Mouse (Mus musculus) E14TG2a.4 (cell line): Measurements from ENCODE around the gene Pla2g7.

Source experiments
- H3K27me3 ChIP-seq: 2 replicates; pipeline ENCODE4 v1.6.1; 2014; ENCODE audit warnings: low read length, control low read depth; ENCODE audit not compliant: insufficient read depth
- H3K36me3 ChIP-seq: 2 replicates; pipeline ENCODE4 v1.6.1; 2014; ENCODE audit warnings: low read length, control low read depth; ENCODE audit not compliant: insufficient read depth
- H3K4me1 ChIP-seq: replicated peaks from 2 replicates; pipeline ENCODE4 v1.6.1; 2014; ENCODE audit warnings: low read depth, low read length, control low read depth
- H3K4me3 ChIP-seq: replicated peaks from 2 replicates; pipeline ENCODE4 v1.5.1; 2014; ENCODE audit warnings: mild to moderate bottlenecking, low read length
- H3K9me3 ChIP-seq: 2 replicates; pipeline ENCODE4 v1.6.1; 2014; ENCODE audit warnings: low read length, control low read depth
- CTCF ChIP-seq: conservative IDR thresholded peaks from 2 replicates; pipeline ENCODE4 v1.5.1; 2014; ENCODE audit warnings: low read length
- NANOG ChIP-seq: IDR thresholded peaks from 2 replicates; pipeline ENCODE4 v1.6.1; 2014; ENCODE audit warnings: borderline replicate concordance, low read length, mixed read lengths
- POU5F1 ChIP-seq: IDR thresholded peaks from 2 replicates; pipeline ENCODE4 v1.6.1; 2014; ENCODE audit warnings: low read length, borderline replicate concordance

Pla2g7 gene

GRCm38 (mm10) chr17:43628246-43628645, 60.3 kb downstream of the Pla2g7 start:
- peaks cover 83% of the 10 kb centered on the region for H3K27me3 ChIP-seq
- peaks cover 16% of the 10 kb centered on the region for H3K4me1 ChIP-seq
- no peaks in the 10 kb centered on the region for H3K9me3 ChIP-seq
- no peak overlapping the region for H3K4me3 ChIP-seq
- no peaks in the 10 kb centered on the region for H3K36me3 ChIP-seq
- TF ChIP-seq CTCF (no peak), POU5F1 (no peak), NANOG (no peak)

GRCm38 (mm10) chr17:43629026-43629495, 61.2 kb downstream of the Pla2g7 start:
- TF ChIP-seq NANOG (no peak), POU5F1 (no peak), CTCF (no peak)
- no peaks in the 10 kb centered on the region for H3K36me3 ChIP-seq
- H3K4me3 ChIP-seq: peak overlapping the region; percentile 77
- peaks cover 88% of the 10 kb centered on the region for H3K27me3 ChIP-seq
- H3K4me1 ChIP-seq: peaks cover 16% of the 10 kb centered on the region
- H3K9me3 ChIP-seq: no peaks in the 10 kb centered on the region

GRCm38 (mm10) chr17:43629496-43630426, 61.9 kb downstream of the Pla2g7 start, which contains the start of gene Tdrd6:
Tdrd6 (minus strand) TSS chr17:43630299.
- no peaks in the 10 kb centered on the region for H3K36me3 ChIP-seq
- peak within 1 kb of the TSS; percentile 77 for H3K4me3 ChIP-seq
- H3K9me3 ChIP-seq: no peaks in the 10 kb centered on the region
- H3K27me3 ChIP-seq: peaks cover 91% of the 10 kb centered on the region
- H3K4me1 ChIP-seq: peaks cover 16% of the 10 kb centered on the region
- TF ChIP-seq CTCF (no peak), NANOG (no peak), POU5F1 (no peak)

- Histone ChIP-seq H3K9me3 (no peaks in the 10 kb centered on the region), H3K27me3 (peaks cover 84% of the 10 kb centered on the region), H3K36me3 (no peaks in the 10 kb centered on the region), H3K4me3 (peak overlapping the region; percentile 77), H3K4me1 (peaks cover 16% of the 10 kb centered on the region)
- TF ChIP-seq POU5F1 (no peak), NANOG (no peak), CTCF (no peak)
These were observed 62.5 kb downstream of the Pla2g7 start for GRCm38 (mm10) chr17:43630427-43630760.

GRCm38 (mm10) chr17:43637146-43637545, 69.2 kb downstream of the Pla2g7 start:
- Histone ChIP-seq H3K9me3 (no peaks in the 10 kb centered on the region), H3K4me1 (peaks cover 5% of the 10 kb centered on the region), H3K36me3 (no peaks in the 10 kb centered on the region), H3K4me3 (no peak overlapping the region), H3K27me3 (peaks cover 19% of the 10 kb centered on the region)
- TF ChIP-seq CTCF: no peak
- TF ChIP-seq NANOG: no peak
- TF ChIP-seq POU5F1: no peak

GRCm38 (mm10) chr17:43640825-43641224, 72.9 kb downstream of the Pla2g7 start:
- no peak overlapping the region for H3K4me3 ChIP-seq
- H3K9me3 ChIP-seq: peaks cover 2% of the 10 kb centered on the region; the same call in 1 of the 2 replicates
- no peak for TF ChIP-seq POU5F1
- TF ChIP-seq CTCF: peak; percentile 41
- H3K36me3 ChIP-seq: peaks cover 23% of the 10 kb centered on the region
- H3K27me3 ChIP-seq: no peaks in the 10 kb centered on the region
- H3K4me1 ChIP-seq: peaks cover 5% of the 10 kb centered on the region

GRCm38 (mm10) chr17:43643191-43643590, 75.3 kb downstream of the Pla2g7 start:
- H3K9me3 ChIP-seq: peaks cover 5% of the 10 kb centered on the region; the same call in 1 of the 2 replicates
- H3K4me3 ChIP-seq: no peak overlapping the region
- peaks cover 38% of the 10 kb centered on the region for H3K36me3 ChIP-seq
- TF ChIP-seq POU5F1: no peak
- H3K27me3 ChIP-seq: no peaks in the 10 kb centered on the region
- H3K4me1 ChIP-seq: peaks cover 5% of the 10 kb centered on the region

GRCm38 (mm10) chr17:43644375-43644774, 76.5 kb downstream of the Pla2g7 start:
- Histone ChIP-seq H3K4me3 (no peak overlapping the region), H3K9me3 (peaks cover 5% of the 10 kb centered on the region; the same call in 1 of the 2 replicates), H3K36me3 (peaks cover 41% of the 10 kb centered on the region), H3K4me1 (peaks cover 1% of the 10 kb centered on the region), H3K27me3 (no peaks in the 10 kb centered on the region)
- TF ChIP-seq NANOG: no peak
- no peak for TF ChIP-seq POU5F1
- no peak for TF ChIP-seq CTCF
